Mouse (Mus musculus) hindbrain, embryonic 13.5 days (tissue): ENCODE measurements around the gene Radil. TPM values are rescaled to one million over a fixed set of nuclear protein-coding genes. Genes with fewer than 3 reads are reported as not detected.

ENCODE experiments used
- ATAC-seq: fragments of 200-750 bp; cut with Nextera tagmentation; 2 replicates; pipeline ENCODE4 v1.8.0; 2017; ENCODE audit warnings: moderate TSS enrichment; ENCODE audit not compliant: low FRiP score
- H3K27ac ChIP-seq: fragments of 300-500 bp; sonication (generic); 2 replicates; pipeline ENCODE4 v1.5.1; 2015; ENCODE audit warnings: inconsistent platforms, mild to moderate bottlenecking, moderate library complexity
- H3K27me3 ChIP-seq: fragments of 300-500 bp; sonication (generic); 2 replicates; pipeline ENCODE4 v1.6.1; 2015; ENCODE audit warnings: mild to moderate bottlenecking, inconsistent platforms
- H3K36me3 ChIP-seq: fragments of 300-500 bp; sonication (generic); 2 replicates; pipeline ENCODE4 v1.6.1; 2015; ENCODE audit warnings: mild to moderate bottlenecking, inconsistent platforms
- H3K4me1 ChIP-seq: fragments of 300-500 bp; sonication (generic); replicated peaks from 2 replicates; pipeline ENCODE4 v1.6.1; 2015; ENCODE audit warnings: inconsistent platforms
- H3K4me2 ChIP-seq: fragments of 300-500 bp; sonication (generic); 2 replicates; pipeline ENCODE4 v1.6.1; 2015; ENCODE audit warnings: inconsistent platforms, mild to moderate bottlenecking, moderate library complexity
- H3K4me3 ChIP-seq: fragments of 300-500 bp; sonication (generic); 2 replicates; pipeline ENCODE4 v1.5.1; 2015; ENCODE audit warnings: mild to moderate bottlenecking, inconsistent platforms
- H3K9ac ChIP-seq: fragments of 300-500 bp; sonication (generic); 2 replicates; pipeline ENCODE4 v1.6.1; 2015; ENCODE audit warnings: mild to moderate bottlenecking, inconsistent platforms
- H3K9me3 ChIP-seq: fragments of 300-500 bp; sonication (generic); 2 replicates; pipeline ENCODE4 v1.6.1; 2016; ENCODE audit warnings: inconsistent platforms
- WGBS: fragments of 180-500 bp; shearing (Covaris S2); methylation state at CpG from one replicate; pipeline ENCODE4 v1.1.7; 2015; 5-methylcytosine and 5-hydroxymethylcytosine counted together
- polyA plus RNA-seq: library from polyadenylated mRNA; unstranded; fragments of >200 nt; fragmentation: Nextera tagmentation; extraction: Ambion mirVana; gene quantifications from 2 replicates; pipeline ENCODE4 v1.2.1, GENCODE M21; 2015

Gene Radil
- polyA plus RNA-seq, 1 experiment from 2014 or later: 12.9 TPM

GRCm38 (mm10) chr5:142473696-142474095 lies 77.2 kb downstream of the Radil start:
- 56% methylated on average over 10 of the region's 10 CpGs for WGBS
- H3K36me3 ChIP-seq: peaks cover 66% of the 10 kb centered on the region
- no peak overlapping the region for H3K4me2 ChIP-seq
- peak overlapping the region; percentile 29 for H3K9ac ChIP-seq
- H3K4me1 ChIP-seq: peaks cover 10% of the 10 kb centered on the region
- no peak overlapping the region; the same call in 1 of the 2 replicates for H3K27ac ChIP-seq
- no peaks in the 10 kb centered on the region for H3K9me3 ChIP-seq
- no peak overlapping the region for H3K4me3 ChIP-seq
- H3K27me3 ChIP-seq: no peaks in the 10 kb centered on the region
- no peak for ATAC-seq

- Histone ChIP-seq H3K9ac (no peak overlapping the region), H3K4me2 (no peak overlapping the region), H3K9me3 (no peaks in the 10 kb centered on the region), H3K36me3 (peaks cover 67% of the 10 kb centered on the region), H3K4me1 (peaks cover 14% of the 10 kb centered on the region), H3K27me3 (no peaks in the 10 kb centered on the region), H3K27ac (no peak overlapping the region), H3K4me3 (no peak overlapping the region)
- 91% methylated on average over 11 of the region's 11 CpGs for WGBS
- ATAC-seq: no peak
These were observed 81.1 kb downstream of the Radil start for GRCm38 (mm10) chr5:142469796-142470195.

- 95% methylated on average over 13 of the region's 13 CpGs for WGBS
- H3K4me1 ChIP-seq: peaks cover 12% of the 10 kb centered on the region
- H3K27ac ChIP-seq: no peak overlapping the region
- no peak overlapping the region for H3K4me2 ChIP-seq
- no peak for ATAC-seq
- no peak overlapping the region for H3K9ac ChIP-seq
- H3K4me3 ChIP-seq: no peak overlapping the region
- H3K27me3 ChIP-seq: no peaks in the 10 kb centered on the region
- H3K9me3 ChIP-seq: no peaks in the 10 kb centered on the region
- peaks cover 56% of the 10 kb centered on the region for H3K36me3 ChIP-seq
These were observed 82.5 kb downstream of the Radil start for GRCm38 (mm10) chr5:142468375-142468774.

GRCm38 (mm10) chr5:142463461-142464454 lies 87.1 kb downstream of the Radil start, which contains the start of gene Ap5z1:
Gene Ap5z1, plus strand, starts transcription at chr5:142463944.
- peaks cover 38% of the 10 kb centered on the region for H3K36me3 ChIP-seq
- H3K27me3 ChIP-seq: no peaks in the 10 kb centered on the region
- H3K4me1 ChIP-seq: peaks cover 16% of the 10 kb centered on the region
- peak; percentile 87 for ATAC-seq
- H3K4me3 ChIP-seq: peak within 1 kb of the TSS; percentile 78
- H3K9me3 ChIP-seq: no peaks in the 10 kb centered on the region
- 2% methylated on average over 59 of the region's 60 CpGs for WGBS
- H3K27ac ChIP-seq: peak within 1 kb of the TSS; percentile 88
- H3K9ac ChIP-seq: peak within 1 kb of the TSS; percentile 79
- H3K4me2 ChIP-seq: peak within 1 kb of the TSS; percentile 93

- Histone ChIP-seq H3K9ac (peak overlapping the region; percentile 69), H3K9me3 (no peaks in the 10 kb centered on the region), H3K4me2 (peak overlapping the region; percentile 93), H3K36me3 (peaks cover 38% of the 10 kb centered on the region), H3K4me1 (peaks cover 16% of the 10 kb centered on the region), H3K27ac (peak overlapping the region; percentile 88), H3K4me3 (peak overlapping the region; percentile 78), H3K27me3 (no peaks in the 10 kb centered on the region)
- WGBS: 84% methylated on average over 6 of the region's 6 CpGs
- no peak for ATAC-seq
These were observed 87.9 kb downstream of the Radil start for GRCm38 (mm10) chr5:142463011-142463410.

GRCm38 (mm10) chr5:142462641-142462948 lies 88.3 kb downstream of the Radil start:
- Histone ChIP-seq H3K27ac (no peak overlapping the region), H3K9ac (no peak overlapping the region), H3K9me3 (no peaks in the 10 kb centered on the region), H3K4me2 (no peak overlapping the region), H3K36me3 (peaks cover 38% of the 10 kb centered on the region), H3K4me1 (peaks cover 16% of the 10 kb centered on the region), H3K27me3 (no peaks in the 10 kb centered on the region), H3K4me3 (no peak overlapping the region)
- ATAC-seq: no peak
- 90% methylated on average over 2 of the region's 2 CpGs for WGBS

DNA sequence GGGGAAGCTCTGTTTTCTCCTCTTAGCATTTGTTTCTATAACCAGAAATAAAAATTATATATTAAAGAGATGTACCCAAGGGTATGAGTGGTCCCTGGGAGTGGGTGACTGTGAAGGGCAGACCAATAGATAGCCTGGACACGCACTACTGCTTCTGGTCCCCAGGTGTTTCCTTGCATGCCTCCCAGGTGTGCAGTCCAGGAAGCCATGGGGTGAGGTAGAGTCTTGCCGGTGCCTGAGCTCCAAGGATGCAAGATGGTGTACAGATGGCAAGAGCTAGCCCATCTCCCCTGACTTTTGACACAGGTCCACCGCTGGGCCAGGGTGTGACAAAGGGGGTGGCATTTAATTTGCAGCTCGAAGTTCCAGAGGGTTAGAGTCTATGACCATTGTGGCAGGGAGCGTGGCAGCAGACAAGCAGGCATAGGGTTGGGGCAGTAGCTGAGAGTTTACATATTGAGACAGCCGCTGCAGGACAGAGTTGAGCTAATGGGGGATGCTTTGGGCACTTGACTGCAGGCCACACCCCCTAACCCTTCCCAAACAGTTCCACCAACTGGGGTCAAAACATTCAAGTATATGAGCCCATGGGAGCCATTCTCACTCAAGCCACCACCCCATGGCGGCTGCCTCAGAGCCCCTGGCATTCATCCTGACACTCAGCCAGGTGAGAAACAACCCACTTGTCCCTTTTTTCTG lies 88.8 kb downstream of the Radil start:
- H3K27ac ChIP-seq: no peak overlapping the region
- no peak overlapping the region for H3K9ac ChIP-seq
- WGBS: 95% methylated on average over 7 of the region's 7 CpGs
- H3K4me3 ChIP-seq: no peak overlapping the region
- H3K36me3 ChIP-seq: peaks cover 38% of the 10 kb centered on the region
- no peaks in the 10 kb centered on the region for H3K9me3 ChIP-seq
- no peaks in the 10 kb centered on the region for H3K27me3 ChIP-seq
- ATAC-seq: no peak
- H3K4me2 ChIP-seq: no peak overlapping the region
- peaks cover 16% of the 10 kb centered on the region for H3K4me1 ChIP-seq

DNA sequence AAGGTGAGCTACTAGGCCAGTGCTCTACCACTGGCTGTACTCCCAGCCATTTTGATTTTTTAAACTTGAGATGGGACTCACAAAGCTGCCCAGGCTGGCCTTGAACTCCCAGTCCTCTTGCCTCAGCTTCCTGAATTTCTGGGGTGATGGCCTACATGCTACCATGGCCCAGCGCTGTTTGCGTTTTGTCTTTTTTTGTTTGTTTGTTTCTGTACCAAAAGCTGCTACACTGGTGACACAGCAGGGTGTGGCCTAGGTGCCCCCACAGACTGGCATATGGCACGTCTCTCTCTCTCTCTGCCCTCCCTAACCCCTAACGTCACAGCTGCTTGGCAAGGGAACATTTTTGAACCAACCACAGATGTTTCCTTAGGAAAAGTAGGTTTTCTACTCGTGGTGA lies 91.1 kb downstream of the Radil start:
- Histone ChIP-seq H3K4me1 (peaks cover 16% of the 10 kb centered on the region), H3K27ac (0 out of 2 replicates have a peak overlapping the region, but pooled peaks have one; percentile 30), H3K36me3 (peaks cover 52% of the 10 kb centered on the region), H3K9ac (no peak overlapping the region), H3K4me3 (no peak overlapping the region), H3K9me3 (no peaks in the 10 kb centered on the region), H3K27me3 (no peaks in the 10 kb centered on the region), H3K4me2 (no peak overlapping the region)
- 74% methylated on average over 5 of the region's 5 CpGs for WGBS
- ATAC-seq: no peak

DNA sequence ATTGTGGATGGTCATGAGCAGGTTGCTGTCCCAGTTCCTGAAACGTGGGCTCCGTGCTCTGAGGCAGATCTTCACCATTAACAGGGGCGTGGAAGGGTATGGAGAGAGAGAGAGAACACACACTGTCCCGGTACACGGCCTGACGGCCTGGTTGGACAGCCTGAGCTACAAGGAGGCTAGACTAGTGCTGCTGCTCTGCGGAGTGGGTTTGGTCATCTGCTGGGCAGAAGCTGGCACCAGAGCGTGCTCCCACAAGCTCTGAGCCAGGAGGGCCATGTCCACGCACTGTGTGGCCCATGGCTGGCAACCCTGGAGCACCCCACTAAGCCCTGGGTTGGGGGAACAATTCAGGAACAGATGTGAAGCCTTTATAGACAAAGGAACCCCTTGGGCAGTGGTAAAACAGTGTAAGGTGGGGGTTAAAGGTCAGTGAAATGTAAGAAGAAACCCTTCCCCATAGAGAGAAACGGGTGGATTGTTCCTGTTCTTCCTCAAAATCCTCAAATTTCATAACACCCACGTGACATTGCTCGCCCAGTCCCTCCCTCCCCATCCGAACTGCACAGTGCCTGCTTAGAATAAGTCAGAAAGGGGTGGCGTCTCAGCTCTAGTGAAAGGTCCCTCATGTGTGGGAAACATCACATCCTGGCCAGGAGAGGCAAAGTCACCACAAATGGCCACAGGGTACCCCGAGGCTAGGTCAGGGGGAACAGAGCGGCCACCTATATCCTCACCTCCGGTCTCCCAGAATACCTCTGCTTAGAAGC lies 91.9 kb downstream of the Radil start:
- Histone ChIP-seq H3K9ac (no peak overlapping the region), H3K27me3 (no peaks in the 10 kb centered on the region), H3K4me1 (peaks cover 9% of the 10 kb centered on the region), H3K9me3 (no peaks in the 10 kb centered on the region), H3K4me2 (no peak overlapping the region), H3K36me3 (peaks cover 61% of the 10 kb centered on the region), H3K27ac (peak overlapping the region; percentile 40; the same call in 1 of the 2 replicates), H3K4me3 (no peak overlapping the region)
- no peak for ATAC-seq
- WGBS: 88% methylated on average over 17 of the region's 17 CpGs

DNA sequence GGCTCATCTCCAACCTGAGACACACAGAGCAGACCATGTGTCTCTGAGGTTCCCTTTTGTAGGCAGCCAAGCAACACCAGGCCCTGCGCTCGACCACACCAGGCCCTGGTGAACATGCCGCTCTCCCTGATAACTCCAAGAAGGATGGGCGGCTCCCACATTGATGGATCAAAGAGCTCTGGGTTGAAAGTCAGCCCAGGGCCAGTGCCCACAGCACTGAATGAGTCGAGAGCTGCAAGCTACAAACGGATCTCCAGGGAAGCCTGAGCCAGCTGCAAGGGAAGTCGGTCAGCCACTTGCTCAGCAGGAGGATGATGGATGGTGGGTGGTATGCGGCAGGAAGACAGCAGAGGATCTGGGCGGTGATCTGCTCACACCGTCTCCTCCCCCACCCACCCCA lies 93.6 kb downstream of the Radil start:
- ATAC-seq: no peak
- Histone ChIP-seq H3K36me3 (peaks cover 77% of the 10 kb centered on the region), H3K9ac (0 out of 2 replicates have a peak overlapping the region, but pooled peaks have one; percentile 49), H3K4me2 (no peak overlapping the region), H3K4me3 (no peak overlapping the region), H3K27ac (no peak overlapping the region; the same call in 1 of the 2 replicates), H3K9me3 (no peaks in the 10 kb centered on the region), H3K27me3 (no peaks in the 10 kb centered on the region), H3K4me1 (0 out of 2 replicates have a peak, but pooled peaks cover 3% of the 10 kb centered on the region)
- whole genome bisulfite sequencing: 58% methylated on average over 10 of the region's 10 CpGs

- Histone ChIP-seq H3K9me3 (no peaks in the 10 kb centered on the region), H3K27ac (no peak overlapping the region), H3K9ac (no peak overlapping the region), H3K36me3 (peaks cover 74% of the 10 kb centered on the region), H3K4me2 (no peak overlapping the region), H3K4me1 (0 out of 2 replicates have a peak, but pooled peaks cover 3% of the 10 kb centered on the region), H3K4me3 (no peak overlapping the region), H3K27me3 (no peaks in the 10 kb centered on the region)
- 59% methylated on average over 15 of the region's 15 CpGs for WGBS
- ATAC-seq: no peak
These were observed 94.6 kb downstream of the Radil start for GRCm38 (mm10) chr5:142456318-142456717.

DNA sequence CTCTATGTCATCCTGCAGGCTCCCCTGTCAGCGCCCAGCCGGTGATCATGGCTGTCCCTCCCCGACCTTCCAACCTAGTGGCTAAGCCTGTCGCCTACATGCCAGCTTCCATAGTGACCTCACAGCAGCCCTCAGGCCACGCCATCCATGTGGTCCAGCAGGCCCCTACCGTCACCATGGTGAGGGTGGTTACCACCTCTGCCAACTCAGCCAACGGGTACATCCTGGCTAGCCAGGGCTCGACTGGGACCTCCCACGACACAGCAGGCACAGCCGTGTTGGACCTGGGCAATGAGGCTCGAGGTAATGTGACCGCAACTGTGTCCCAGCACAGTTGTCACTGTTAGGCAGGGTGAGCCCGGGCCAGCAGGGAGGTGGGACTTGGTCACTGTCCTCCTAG lies 97.2 kb downstream of the Radil start:
- H3K36me3 ChIP-seq: peaks cover 88% of the 10 kb centered on the region
- ATAC-seq: no peak

More for the DNA sequence above, 97.2 kb downstream of the Radil start:
- 94% methylated on average over 13 of the region's 13 CpGs for WGBS
- Histone ChIP-seq H3K9ac (no peak overlapping the region), H3K4me1 (0 out of 2 replicates have a peak, but pooled peaks cover 3% of the 10 kb centered on the region), H3K4me3 (no peak overlapping the region), H3K4me2 (no peak overlapping the region), H3K9me3 (no peaks in the 10 kb centered on the region), H3K27me3 (no peaks in the 10 kb centered on the region), H3K27ac (no peak overlapping the region)
